Mouse (Mus musculus) heart, adult 2 months (tissue): ENCODE measurements at regions not wholly inside any gene's neighbourhood (a gene's known extent, or its start where the extent isn't known, plus 50 kb on each side); places are given as distances from the start of the nearest gene placed in this dataset.

Experiments
- DNase-seq, 2 experiments: peaks; one replicate each; pipeline ENCODE4 v3.0.0; 2021
- H3K27ac ChIP-seq: fragments of 200-600 bp; 2 replicates; pipeline ENCODE4 v1.8.1; 2022
- H3K27me3 ChIP-seq: fragments of 200-500 bp; 2 replicates; pipeline ENCODE4 v1.6.1; 2012; ENCODE audit warnings: mild to moderate bottlenecking, low read length, inconsistent platforms, mixed read lengths; ENCODE audit not compliant: control insufficient read depth, insufficient read depth
- H3K36me3 ChIP-seq: fragments of 200-500 bp; 2 replicates; pipeline ENCODE4 v1.6.1; 2012; ENCODE audit warnings: low read length, inconsistent platforms; ENCODE audit not compliant: control insufficient read depth, insufficient read depth
- H3K4me1 ChIP-seq: fragments of 200-500 bp; 2 replicates; pipeline ENCODE4 v1.6.1; 2011; ENCODE audit warnings: low read length; ENCODE audit not compliant: control insufficient read depth, insufficient read depth
- H3K4me3 ChIP-seq: fragments of 200-600 bp; 2 replicates; pipeline ENCODE4 v1.8.1; 2022
- H3K79me2 ChIP-seq: fragments of 200-500 bp; replicated peaks from 2 replicates; pipeline ENCODE4 v1.6.1; 2012; ENCODE audit warnings: mild to moderate bottlenecking, inconsistent platforms, low read length, moderate library complexity, mixed read lengths; ENCODE audit not compliant: control insufficient read depth, insufficient read depth
- H3K9ac ChIP-seq: fragments of 200-500 bp; 2 replicates; pipeline ENCODE4 v1.6.1; 2012; ENCODE audit warnings: low read depth, mild to moderate bottlenecking, control low read depth, inconsistent platforms, low read length, mixed read lengths
- CTCF ChIP-seq: fragments of 200-600 bp; IDR thresholded peaks from 2 replicates; pipeline ENCODE4 v1.8.1; 2022; ENCODE audit warnings: antibody characterized with exemption, mild to moderate bottlenecking, moderate library complexity
- EP300 ChIP-seq: fragments of 200-500 bp; IDR thresholded peaks from 2 replicates; pipeline ENCODE4 v1.6.1; 2011; ENCODE audit warnings: low read depth, low read length, control low read depth; ENCODE audit not compliant: insufficient read depth
- POLR2A ChIP-seq: fragments of 200-500 bp; IDR thresholded peaks from 2 replicates; pipeline ENCODE4 v1.6.1; 2011; ENCODE audit warnings: mild to moderate bottlenecking, low read depth, low read length, control low read depth; ENCODE audit not compliant: insufficient read depth
- WGBS: fragments of 180-500 bp; shearing (Covaris S2); methylation state at CpG from one replicate; pipeline ENCODE4 v1.1.7; 2018; 5-methylcytosine and 5-hydroxymethylcytosine counted together
- intact Hi-C: fragments of 180-260 bp; cut with DNase I; formaldehyde crosslinking; loops from one replicate; pipeline ENCODE4 v1.15.1; 2025

- intact Hi-C loops: no loop called here
- Histone ChIP-seq H3K9ac (no peak overlapping the region), H3K4me3 (no peak overlapping the region), H3K27ac (no peak overlapping the region), H3K27me3 (no peaks in the 10 kb centered on the region), H3K36me3 (no peaks in the 10 kb centered on the region), H3K79me2 (no peaks in the 10 kb centered on the region), H3K4me1 (no peaks in the 10 kb centered on the region)
- TF ChIP-seq POLR2A (no peak), EP300 (no peak), CTCF (no peak)
- WGBS: 84% methylated on average over 4 of the region's 4 CpGs
- DNase-seq: no peak
Observed at GRCm38 (mm10) chr8:79540053-79540452, 99.4 kb upstream of the Otud4 start.

- no peak for DNase-seq
- no peak overlapping the region for H3K27ac ChIP-seq
- H3K4me3 ChIP-seq: no peak overlapping the region
- TF ChIP-seq CTCF (no peak), POLR2A (no peak), EP300 (no peak)
- WGBS: 75% methylated on average over 12 of the region's 12 CpGs
- no peaks in the 10 kb centered on the region for H3K36me3 ChIP-seq
- no peaks in the 10 kb centered on the region for H3K4me1 ChIP-seq
- H3K9ac ChIP-seq: no peak overlapping the region
- H3K27me3 ChIP-seq: no peaks in the 10 kb centered on the region
- no peaks in the 10 kb centered on the region for H3K79me2 ChIP-seq
- intact Hi-C loops: no loop called here
Observed at GRCm38 (mm10) chr8:79534271-79534889, 105.0 kb upstream of the Otud4 start.

GRCm38 (mm10) chr8:79529556-79529955, 109.9 kb upstream of the Otud4 start:
- TF ChIP-seq POLR2A (no peak), CTCF (peak; percentile 56), EP300 (no peak)
- intact Hi-C loops: no loop called here
- no peaks in the 10 kb centered on the region for H3K4me1 ChIP-seq
- no peaks in the 10 kb centered on the region for H3K27me3 ChIP-seq
- H3K4me3 ChIP-seq: no peak overlapping the region
- no peaks in the 10 kb centered on the region for H3K79me2 ChIP-seq
- WGBS: 27% methylated on average over 4 of the region's 4 CpGs
- no peak overlapping the region for H3K9ac ChIP-seq
- no peak for DNase-seq
- H3K36me3 ChIP-seq: no peaks in the 10 kb centered on the region
- H3K27ac ChIP-seq: no peak overlapping the region

- no peak for DNase-seq
- Histone ChIP-seq H3K79me2 (no peaks in the 10 kb centered on the region), H3K27me3 (no peaks in the 10 kb centered on the region), H3K4me3 (no peak overlapping the region), H3K4me1 (no peaks in the 10 kb centered on the region), H3K9ac (no peak overlapping the region), H3K36me3 (no peaks in the 10 kb centered on the region), H3K27ac (no peak overlapping the region)
- intact Hi-C loops: no loop called here
- TF ChIP-seq POLR2A (no peak), EP300 (no peak), CTCF (no peak)
- 58% methylated on average over 1 of the region's 1 CpGs for WGBS
Observed at GRCm38 (mm10) chr8:79522040-79522439, 117.4 kb upstream of the Otud4 start.

- TF ChIP-seq POLR2A (no peak), EP300 (no peak), CTCF (no peak)
- Histone ChIP-seq H3K27me3 (no peaks in the 10 kb centered on the region), H3K4me1 (no peaks in the 10 kb centered on the region), H3K4me3 (no peak overlapping the region), H3K27ac (no peak overlapping the region), H3K9ac (no peak overlapping the region), H3K36me3 (no peaks in the 10 kb centered on the region), H3K79me2 (no peaks in the 10 kb centered on the region)
- intact Hi-C loops: no loop called here
- 63% methylated on average over 4 of the region's 4 CpGs for WGBS
- DNase-seq: no peak
Observed at GRCm38 (mm10) chr8:79518966-79519365, 119.6 kb upstream of the Smad1 start.

GRCm38 (mm10) chr8:79515282-79515783, 116.0 kb upstream of the Smad1 start:
- H3K27me3 ChIP-seq: no peaks in the 10 kb centered on the region
- H3K27ac ChIP-seq: no peak overlapping the region
- H3K4me1 ChIP-seq: no peaks in the 10 kb centered on the region
- H3K9ac ChIP-seq: no peak overlapping the region
- WGBS: 69% methylated on average over 6 of the region's 6 CpGs
- DNase-seq: no peak
- no peaks in the 10 kb centered on the region for H3K36me3 ChIP-seq
- intact Hi-C loops: no loop called here
- TF ChIP-seq EP300 (no peak), CTCF (no peak), POLR2A (no peak)
- no peak overlapping the region for H3K4me3 ChIP-seq
- H3K79me2 ChIP-seq: no peaks in the 10 kb centered on the region
